In genomic region chr5:15850126-15850801, GRCm38 (mm10) we compare ENCODE assay signal across 13 mouse cellular contexts.
A peak's percentile ranks its signal among the peaks of the same experiment; 100 is the strongest.
DNase-seq lines count a peak whose midpoint lies in the region; ATAC-seq and TF ChIP-seq lines count a peak whose summit lies in the region.
"Had no signal": no experiment of that assay in that cellular context is flagged by ENCODE, and none has a peak within 500 bp of the region (broad histone marks: within the 10 kb centered on the region; RNA-seq: fewer than 3 reads in every experiment).

No protein-coding gene starts in this region.

- no peaks in the 10 kb centered on the region for H3K36me3 ChIP-seq in embryonic facial prominence, embryonic 14.5 days (ENCODE audit: control insufficient read depth, insufficient read depth, low read length)
- H3K36me3 ChIP-seq in hindbrain, postnatal 0 days (ENCODE audit: insufficient read depth, low read length), result no peaks in the 10 kb centered on the region
- no peaks in the 10 kb centered on the region for H3K36me3 ChIP-seq in neural tube, embryonic 13.5 days
- no peaks in the 10 kb centered on the region for H3K36me3 ChIP-seq in thymus, adult 2 months (ENCODE audit: control insufficient read depth, insufficient read depth, low read length)
- H3K36me3 ChIP-seq: heart, embryonic 12.5 days had no signal

- DNase-seq in frontal cortex, postnatal 25 days (ENCODE audit: low spot score in 2 of 2), result no peak
- peak; percentile 71 for DNase-seq in embryonic facial prominence, embryonic 14.5 days (ENCODE audit: low spot score)
- peak; percentile 77 for DNase-seq in hindbrain, postnatal 0 days (ENCODE audit: low spot score)
- DNase-seq in thymus, adult 2 months, result no peak
- DNase-seq in cerebellum, postnatal 25 days, result no peak
- DNase-seq in adrenal gland, postnatal 10 days, result no peak
- DNase-seq: kidney, postnatal 10 days had no signal

- H3K27ac ChIP-seq in embryonic facial prominence, embryonic 14.5 days (replicated peaks; ENCODE audit: low read depth, low read length), result no peak overlapping the region
- H3K27ac ChIP-seq in hindbrain, postnatal 0 days, result no peak overlapping the region
- peak overlapping the region; percentile 9 for H3K27ac ChIP-seq in neural tube, embryonic 13.5 days (replicated peaks)
- H3K27ac ChIP-seq in thymus, adult 2 months (ENCODE audit: control insufficient read depth, insufficient read depth, low read length), result no peak overlapping the region
- H3K27ac ChIP-seq: liver, embryonic 14.5 days had no signal

- H3K27me3 ChIP-seq in embryonic facial prominence, embryonic 14.5 days (replicated peaks; ENCODE audit: control insufficient read depth, insufficient read depth, low read length), result no peaks in the 10 kb centered on the region
- no peaks in the 10 kb centered on the region for H3K27me3 ChIP-seq in hindbrain, postnatal 0 days (ENCODE audit: insufficient read depth, low read length)
- no peaks in the 10 kb centered on the region for H3K27me3 ChIP-seq in neural tube, embryonic 13.5 days
- no peaks in the 10 kb centered on the region for H3K27me3 ChIP-seq in thymus, adult 2 months (ENCODE audit: control insufficient read depth, insufficient read depth, low read length)
- H3K27me3 ChIP-seq: heart, embryonic 12.5 days had no signal

- 47% methylated on average over 7 of the region's 7 CpGs for WGBS in embryonic facial prominence, embryonic 14.5 days
- WGBS in hindbrain, postnatal 0 days, result 25% methylated on average over 7 of the region's 7 CpGs
- WGBS in neural tube, embryonic 13.5 days, result 23% methylated on average over 7 of the region's 7 CpGs
- WGBS in thymus, adult 2 months, result 68% methylated on average over 7 of the region's 7 CpGs

- H3K4me3 ChIP-seq in embryonic facial prominence, embryonic 14.5 days (ENCODE audit: low read depth, low read length), result no peak overlapping the region
- no peak overlapping the region for H3K4me3 ChIP-seq in hindbrain, postnatal 0 days (ENCODE audit: low read length)
- no peak overlapping the region for H3K4me3 ChIP-seq in neural tube, embryonic 13.5 days
- no peak overlapping the region for H3K4me3 ChIP-seq in thymus, adult 2 months (ENCODE audit: control insufficient read depth, insufficient read depth, low read length)
- H3K4me3 ChIP-seq: erythroblast, embryonic 14.5 days; heart, embryonic 12.5 days had no signal

- no peaks in the 10 kb centered on the region for H3K4me1 ChIP-seq in embryonic facial prominence, embryonic 14.5 days (ENCODE audit: control insufficient read depth, insufficient read depth, low read length)
- no peaks in the 10 kb centered on the region for H3K4me1 ChIP-seq in hindbrain, postnatal 0 days (ENCODE audit: insufficient read depth, low read length)
- peaks cover 6% of the 10 kb centered on the region for H3K4me1 ChIP-seq in neural tube, embryonic 13.5 days (replicated peaks)
- no peaks in the 10 kb centered on the region for H3K4me1 ChIP-seq in thymus, adult 2 months (replicated peaks; ENCODE audit: control insufficient read depth, insufficient read depth, low read length)
- H3K4me1 ChIP-seq: heart, embryonic 12.5 days had no signal

- H3K9ac ChIP-seq in embryonic facial prominence, embryonic 14.5 days (ENCODE audit: low read depth, low read length), result no peak overlapping the region
- no peak overlapping the region for H3K9ac ChIP-seq in hindbrain, postnatal 0 days (replicated peaks; ENCODE audit: low read length)
- no peak overlapping the region for H3K9ac ChIP-seq in neural tube, embryonic 13.5 days
- H3K9ac ChIP-seq: heart, embryonic 12.5 days; liver, embryonic 14.5 days had no signal

- peak; percentile 69 for ATAC-seq in frontal cortex, adult (ENCODE audit: low TSS enrichment)
- ATAC-seq in embryonic facial prominence, embryonic 14.5 days (ENCODE audit: low read depth), result peak; percentile 96
- peak; percentile 91 for ATAC-seq in hindbrain, postnatal 0 days
- peak; percentile 97 for ATAC-seq in neural tube, embryonic 13.5 days (ENCODE audit: low read depth)
- ATAC-seq: Patski had no signal

- H3K4me2 ChIP-seq in embryonic facial prominence, embryonic 14.5 days (ENCODE audit: low read depth, low read length), result no peak overlapping the region
- H3K4me2 ChIP-seq in hindbrain, postnatal 0 days (ENCODE audit: low read depth, low read length), result peak overlapping the region; percentile 40
- peak overlapping the region; percentile 37 for H3K4me2 ChIP-seq in neural tube, embryonic 13.5 days
- H3K4me2 ChIP-seq: heart, embryonic 12.5 days had no signal

- no peaks in the 10 kb centered on the region for H3K9me3 ChIP-seq in embryonic facial prominence, embryonic 14.5 days (ENCODE audit: control insufficient read depth, low read length)
- H3K9me3 ChIP-seq in hindbrain, postnatal 0 days (ENCODE audit: low read length), result no peaks in the 10 kb centered on the region
- no peaks in the 10 kb centered on the region for H3K9me3 ChIP-seq in neural tube, embryonic 13.5 days
- H3K9me3 ChIP-seq: heart, embryonic 12.5 days had no signal

- no peak for TF ChIP-seq CTCF in hindbrain, postnatal 0 days (IDR thresholded peaks at IDR 0.05; ENCODE audit: low read depth)
- no peak for TF ChIP-seq CTCF in thymus, adult 2 months (IDR thresholded peaks at IDR 0.05; ENCODE audit: borderline replicate concordance, control insufficient read depth, extremely low read depth, insufficient read depth, low read length, poor library complexity)

- no peak for TF ChIP-seq POLR2A in thymus, adult 2 months (IDR thresholded peaks at IDR 0.05; ENCODE audit: control insufficient read depth, extremely low read depth, insufficient read depth, low read length, poor library complexity)

Comparison
In these comparisons a context has a peak if more than half of its experiments do, and no peak if none do; other contexts are left out.
1. DNase-seq: peak in embryonic facial prominence, embryonic 14.5 days (single experiment) and hindbrain, postnatal 0 days (single experiment); none in frontal cortex, postnatal 25 days (0 of 2), thymus, adult 2 months (single experiment), cerebellum, postnatal 25 days (0 of 2) and adrenal gland, postnatal 10 days (single experiment).
2. Peak in every context shown above with its lines, with median percentiles within 50 percentile points of each other: ATAC-seq.